Mouse (Mus musculus) CH12.LX (cell line): ENCODE results near the gene Grip1. TPM values are rescaled to one million over a fixed set of nuclear protein-coding genes. Genes with fewer than 3 reads are reported as not detected.

ENCODE experiments used
- DNase-seq: peaks from one replicate; pipeline ENCODE4 v3.0.0-alpha.2; 2013; ENCODE audit errors: extremely low read depth
- H3K27ac ChIP-seq: 2 replicates; pipeline ENCODE4 v1.5.1; 2012; ENCODE audit warnings: low read depth, mild to moderate bottlenecking, control low read depth, moderate library complexity; ENCODE audit not compliant: insufficient read depth
- H3K27me3 ChIP-seq: replicated peaks from 2 replicates; pipeline ENCODE3; 2012; ENCODE audit warnings: inconsistent platforms
- H3K36me3 ChIP-seq, 2 experiments: replicated peaks in 1 of 2; 2 replicates each; pipeline versions ENCODE3 to v1.6.1; 2012; ENCODE audit warnings: inconsistent platforms in 1 of 2, low read length in 1 of 2, mild to moderate bottlenecking in 1 of 2, mixed read lengths in 1 of 2, moderate library complexity in 1 of 2; ENCODE audit not compliant: control insufficient read depth in 1 of 2, insufficient read depth in 1 of 2
- H3K4me1 ChIP-seq, 2 experiments: 2 replicates each; pipeline ENCODE4 v1.6.1; 2012; ENCODE audit warnings: inconsistent platforms in 1 of 2, moderate library complexity in 1 of 2; ENCODE audit not compliant: insufficient read depth in 2 of 2, control insufficient read depth in 1 of 2
- H3K4me2 ChIP-seq: 2 replicates; pipeline ENCODE4 v1.6.1; 2012; ENCODE audit warnings: low read depth, mild to moderate bottlenecking, control low read depth; ENCODE audit not compliant: poor library complexity, insufficient read depth, severe bottlenecking
- H3K4me3 ChIP-seq, 3 experiments: fragments of 150-350 bp in 1 of 3; sonication (generic) in 1 of 3; replicated peaks in 1 of 3; 2 replicates each; pipeline versions ENCODE3 to v1.5.1; 2011 to 2012; ENCODE audit warnings: low read depth in 2 of 3, low read length in 2 of 3, mild to moderate bottlenecking in 2 of 3, moderate library complexity in 2 of 3, control low read depth in 1 of 3, improper control_type of control experiment in 1 of 3, inconsistent platforms in 1 of 3, mixed read lengths in 1 of 3; ENCODE audit not compliant: poor library complexity in 1 of 3
- H3K79me2 ChIP-seq: replicated peaks from 2 replicates; pipeline ENCODE4 v1.6.1; 2012; ENCODE audit warnings: mild to moderate bottlenecking, moderate library complexity; ENCODE audit not compliant: control insufficient read depth, poor library complexity, insufficient read depth, severe bottlenecking; ENCODE audit errors: extremely low read depth
- H3K9ac ChIP-seq: 2 replicates; pipeline ENCODE4 v1.6.1; 2012; ENCODE audit warnings: low read depth, mild to moderate bottlenecking, control low read depth, moderate library complexity; ENCODE audit not compliant: insufficient read depth
- H3K9me3 ChIP-seq: replicated peaks from 2 replicates; pipeline ENCODE3; 2012; ENCODE audit warnings: low read length, inconsistent platforms, mixed read lengths
- BHLHE40 ChIP-seq: IDR thresholded peaks from 2 replicates; pipeline ENCODE4 v1.6.1; 2011; ENCODE audit warnings: mild to moderate bottlenecking, low read depth, low read length, improper control_type of control experiment
- EP300 ChIP-seq: IDR thresholded peaks from 2 replicates; pipeline ENCODE4 v1.6.1; 2011; ENCODE audit warnings: low read length, improper control_type of control experiment
- GABPA ChIP-seq: IDR thresholded peaks from 2 replicates; pipeline ENCODE4 v1.6.1; 2012; ENCODE audit warnings: low read depth, low read length, improper control_type of control experiment, inconsistent platforms; ENCODE audit not compliant: insufficient replicate concordance
- IRF4 ChIP-seq: IDR thresholded peaks from 2 replicates; pipeline ENCODE4 v1.6.1; 2014; ENCODE audit warnings: low read depth, mild to moderate bottlenecking, inconsistent platforms, low read length, improper control_type of control experiment
- JUN ChIP-seq: IDR thresholded peaks from 2 replicates; pipeline ENCODE4 v1.6.1; 2011; ENCODE audit warnings: low read depth, mild to moderate bottlenecking, low read length, improper control_type of control experiment, moderate library complexity; ENCODE audit not compliant: insufficient read depth
- JUND ChIP-seq: conservative IDR thresholded peaks from 2 replicates; pipeline ENCODE4 v1.6.1; 2011; ENCODE audit warnings: low read depth, low read length, improper control_type of control experiment
- MAFK ChIP-seq: IDR thresholded peaks from 2 replicates; pipeline ENCODE4 v1.6.1; 2011; ENCODE audit warnings: low read length, improper control_type of control experiment; ENCODE audit not compliant: insufficient replicate concordance
- MAX ChIP-seq: IDR thresholded peaks from 2 replicates; pipeline ENCODE4 v1.6.1; 2011; ENCODE audit warnings: low read length, improper control_type of control experiment
- MAZ ChIP-seq: IDR thresholded peaks from 2 replicates; pipeline ENCODE4 v1.6.1; 2012; ENCODE audit warnings: low read depth, mild to moderate bottlenecking, inconsistent platforms, low read length, improper control_type of control experiment, moderate library complexity
- MEF2A ChIP-seq: IDR thresholded peaks from 2 replicates; pipeline ENCODE4 v1.6.1; 2014; ENCODE audit warnings: low read depth, mild to moderate bottlenecking, inconsistent platforms, low read length, improper control_type of control experiment, borderline replicate concordance
- MYC ChIP-seq: IDR thresholded peaks from 2 replicates; pipeline ENCODE4 v1.6.1; 2011; ENCODE audit warnings: low read depth, mild to moderate bottlenecking, improper control_type of control experiment, low read length
- NELFE ChIP-seq: IDR thresholded peaks from 2 replicates; pipeline ENCODE4 v1.6.1; 2011; ENCODE audit warnings: low read depth, low read length, improper control_type of control experiment
- NRF1 ChIP-seq: IDR thresholded peaks from 2 replicates; pipeline ENCODE4 v1.6.1; 2014; ENCODE audit warnings: low read depth, mild to moderate bottlenecking, inconsistent platforms, low read length, improper control_type of control experiment, moderate library complexity
- POLR2A ChIP-seq: IDR thresholded peaks from 2 replicates; pipeline ENCODE4 v1.6.1; 2011; ENCODE audit warnings: low read depth, mild to moderate bottlenecking, improper control_type of control experiment, low read length
- POLR2AphosphoS2 ChIP-seq: IDR thresholded peaks from 2 replicates; pipeline ENCODE4 v1.6.1; 2011; ENCODE audit warnings: low read depth, low read length, improper control_type of control experiment
- RAD21 ChIP-seq: IDR thresholded peaks from 2 replicates; pipeline ENCODE4 v1.6.1; 2011; ENCODE audit warnings: low read depth, mild to moderate bottlenecking, low read length, improper control_type of control experiment, moderate library complexity
- RCOR1 ChIP-seq: conservative IDR thresholded peaks from 2 replicates; pipeline ENCODE4 v1.6.1; 2012; ENCODE audit warnings: low read depth, mild to moderate bottlenecking, inconsistent platforms, low read length, improper control_type of control experiment
- SIN3A ChIP-seq: IDR thresholded peaks from 2 replicates; pipeline ENCODE4 v1.6.1; 2012; ENCODE audit warnings: low read length, improper control_type of control experiment, inconsistent platforms
- TCF12 ChIP-seq: IDR thresholded peaks from 2 replicates; pipeline ENCODE4 v1.6.1; 2014; ENCODE audit warnings: low read depth, mild to moderate bottlenecking, inconsistent platforms, low read length, improper control_type of control experiment
- UBTF ChIP-seq: IDR thresholded peaks from 2 replicates; pipeline ENCODE4 v1.6.1; 2012; ENCODE audit warnings: low read depth, mild to moderate bottlenecking, inconsistent platforms, low read length, improper control_type of control experiment, moderate library complexity
- USF2 ChIP-seq: conservative IDR thresholded peaks from 2 replicates; pipeline ENCODE4 v1.6.1; 2011; ENCODE audit warnings: low read depth, low read length, improper control_type of control experiment
- ZC3H11A ChIP-seq: IDR thresholded peaks from 2 replicates; pipeline ENCODE4 v1.6.1; 2012; ENCODE audit warnings: low read depth, mild to moderate bottlenecking, inconsistent platforms, low read length, improper control_type of control experiment
- ZKSCAN1 ChIP-seq: IDR thresholded peaks from 2 replicates; pipeline ENCODE4 v1.6.1; 2012; ENCODE audit warnings: low read depth, inconsistent platforms, low read length, improper control_type of control experiment, borderline replicate concordance
- ZMIZ1 ChIP-seq: IDR thresholded peaks from 2 replicates; pipeline ENCODE4 v1.6.1; 2012; ENCODE audit warnings: low read depth, mild to moderate bottlenecking, inconsistent platforms, low read length, improper control_type of control experiment
- ZNF384 ChIP-seq: IDR thresholded peaks from 2 replicates; pipeline ENCODE4 v1.6.1; 2012; ENCODE audit warnings: low read depth, low read length, improper control_type of control experiment, inconsistent platforms
- dilution Hi-C: fragments of 300-500 bp; cut with MboI; formaldehyde crosslinking; loops from 2 replicates; pipeline ENCODE4 v1.14.3; 2020; ENCODE audit warnings: low sequenced_read_pairs; ENCODE audit not compliant: extremely low pct_unique_long_range_greater_than_20kb, extremely low pct_ligation_motif_present
- in situ Hi-C: fragments of 300-500 bp; cut with MboI; formaldehyde crosslinking; loops from 3 replicates; pipeline ENCODE4 v1.14.3; 2019; ENCODE audit warnings: low sequenced_read_pairs, low pct_ligation_motif_present, low pct_unique_long_range_greater_than_20kb, mixed read lengths
- polyA plus RNA-seq: library from polyadenylated mRNA; unstranded; fragments of >175 nt; gene quantifications from 2 replicates; pipeline ENCODE4 v1.2.1, GENCODE M21; 2012; ENCODE audit warnings: low read depth; ENCODE audit not compliant: insufficient read length
- total RNA-seq, 2 experiments: library from RNA; depleted of rRNA; stranded (reverse); fragments of 300-350 nt in 1 of 2; fragments of >200 nt in 1 of 2; gene quantifications; 2 replicates each; pipeline ENCODE4 v1.2.3; 2012 to 2014

Gene Grip1
- total and polyA plus RNA-seq, 3 experiments: 0.09 to 0.33 (median 0.13) TPM

- 0 out of 4 replicates have a peak, but pooled peaks cover 0 to 3% of the 10 kb centered on the region in 2 experiments for H3K4me1 ChIP-seq
- no peak overlapping the region for H3K9ac ChIP-seq
- no peak for TF ChIP-seq ZMIZ1
- no peak for TF ChIP-seq RCOR1
- TF ChIP-seq GABPA: no peak
- dilution Hi-C loops (no loop called here), in situ Hi-C loops (no loop called here)
- no peaks in the 10 kb centered on the region for H3K79me2 ChIP-seq
- H3K4me3 ChIP-seq: no peak overlapping the region
- H3K27me3 ChIP-seq: no peaks in the 10 kb centered on the region
- DNase-seq: no peak
- H3K4me2 ChIP-seq: no peak overlapping the region
- H3K36me3 ChIP-seq: no peaks in the 10 kb centered on the region
- no peak overlapping the region for H3K27ac ChIP-seq
- no peaks in the 10 kb centered on the region for H3K9me3 ChIP-seq
Observed at GRCm38 (mm10) chr10:120030901-120031300, 577.3 kb downstream of the Grip1 start.

- dilution Hi-C loops (no loop called here), in situ Hi-C loops (no loop called here)
Observed at GRCm38 (mm10) chr10:120031316-120031715, 577.7 kb downstream of the Grip1 start.

GRCm38 (mm10) chr10:120033866-120034265 is 580.2 kb downstream of the Grip1 start:
- Histone ChIP-seq H3K27ac (no peak overlapping the region), H3K4me2 (no peak overlapping the region), H3K36me3 (no peaks in the 10 kb centered on the region), H3K9me3 (no peaks in the 10 kb centered on the region), H3K79me2 (no peaks in the 10 kb centered on the region), H3K4me3 (no peak overlapping the region)
- in situ Hi-C loops: no loop called here
- dilution Hi-C loops: no loop called here
- DNase-seq: no peak
- TF ChIP-seq ZC3H11A: no peak
- no peak for TF ChIP-seq MAZ
- TF ChIP-seq EP300: no peak
- no peak for TF ChIP-seq SIN3A
- TF ChIP-seq MEF2A: no peak
- no peak for TF ChIP-seq MAX
- TF ChIP-seq POLR2A: no peak
- TF ChIP-seq IRF4: no peak
- no peak for TF ChIP-seq ZKSCAN1
- TF ChIP-seq NRF1: no peak
- no peak for TF ChIP-seq BHLHE40
- TF ChIP-seq JUN: no peak
- TF ChIP-seq ZMIZ1: no peak
- TF ChIP-seq JUND: no peak
- TF ChIP-seq, all 38 proteins: peak for 0
- Histone ChIP-seq H3K4me1 (0 out of 4 replicates have a peak, but pooled peaks cover 0 to 3% of the 10 kb centered on the region in 2 experiments), H3K9ac (no peak overlapping the region), H3K27me3 (no peaks in the 10 kb centered on the region)

More at GRCm38 (mm10) chr10:120031316-120031715, 577.7 kb downstream of the Grip1 start:
- H3K4me2 ChIP-seq: no peak overlapping the region
- H3K9me3 ChIP-seq: no peaks in the 10 kb centered on the region
- no peaks in the 10 kb centered on the region for H3K27me3 ChIP-seq
- DNase-seq: no peak
- no peak overlapping the region for H3K27ac ChIP-seq
- 0 out of 4 replicates have a peak, but pooled peaks cover 0 to 3% of the 10 kb centered on the region in 2 experiments for H3K4me1 ChIP-seq
- no peaks in the 10 kb centered on the region for H3K79me2 ChIP-seq
- no peaks in the 10 kb centered on the region for H3K36me3 ChIP-seq
- no peak overlapping the region for H3K4me3 ChIP-seq
- TF ChIP-seq POLR2AphosphoS2 (no peak), EP300 (no peak), UBTF (no peak), JUN (no peak), MEF2A (no peak), MAFK (no peak), USF2 (no peak), TCF12 (no peak), RAD21 (no peak), MYC (no peak), IRF4 (no peak), RCOR1 (no peak), ZMIZ1 (no peak), ZNF384 (no peak), NELFE (no peak)
- H3K9ac ChIP-seq: no peak overlapping the region
